Mouse (Mus musculus) urinary bladder, adult 2 months (tissue): Measurements from ENCODE around the gene Kin. TPM values are rescaled to one million over a fixed set of nuclear protein-coding genes. Genes with fewer than 3 reads are reported as not detected.

Experiments used
- DNase-seq: peaks from one replicate; pipeline ENCODE4 v3.0.0; 2022; ENCODE audit warnings: low spot score
- polyA plus RNA-seq: library from polyadenylated mRNA; depleted of rRNA; stranded (reverse); fragments of >200 nt; gene quantifications from 2 replicates; pipeline ENCODE4 v1.2.3, GENCODE M21; 2012; rRNA removed

Gene Kin
- polyA plus RNA-seq, 1 experiment: 16.3 TPM

DNA sequence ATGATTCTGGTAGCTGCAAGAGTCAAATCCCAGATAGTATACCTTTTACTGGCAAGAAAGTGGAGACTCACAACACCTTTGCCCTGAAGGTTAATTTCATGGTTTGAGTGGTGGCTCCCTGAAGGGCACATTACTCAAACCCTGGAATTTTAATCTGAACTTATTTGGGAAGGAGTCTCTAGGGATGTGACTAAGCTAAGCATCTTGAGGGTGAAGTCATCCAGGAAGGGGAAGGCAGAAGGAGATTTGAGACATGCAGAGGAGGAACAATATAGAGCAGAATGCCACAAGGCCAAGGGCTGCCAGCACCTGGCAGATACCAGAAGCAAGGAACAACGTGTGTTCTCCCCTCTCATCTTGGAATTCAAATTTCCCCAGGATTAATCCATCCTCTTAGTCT, 38.4 kb downstream of the Kin start:
- no peak for DNase-seq

DNA sequence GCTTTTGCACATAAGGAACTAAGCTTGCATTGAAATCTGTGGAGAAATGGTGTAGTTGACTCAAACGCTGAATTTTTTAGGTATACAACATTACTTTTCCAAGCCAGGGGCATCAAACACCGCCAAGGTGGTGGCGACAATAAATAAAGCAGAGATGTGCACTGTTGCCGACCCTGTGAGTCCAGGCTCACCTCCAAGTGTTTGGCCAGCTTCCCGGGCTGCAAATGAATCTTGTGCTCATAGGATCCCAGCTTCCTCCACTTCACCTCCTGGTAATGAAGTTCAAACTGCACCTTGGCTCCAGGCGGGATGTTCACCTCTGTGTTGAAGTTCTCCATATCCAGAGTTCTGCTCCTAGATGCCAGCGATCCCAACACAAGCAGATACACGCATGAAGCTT, 38.9 kb downstream of the Kin start:
- no peak for DNase-seq

DNA sequence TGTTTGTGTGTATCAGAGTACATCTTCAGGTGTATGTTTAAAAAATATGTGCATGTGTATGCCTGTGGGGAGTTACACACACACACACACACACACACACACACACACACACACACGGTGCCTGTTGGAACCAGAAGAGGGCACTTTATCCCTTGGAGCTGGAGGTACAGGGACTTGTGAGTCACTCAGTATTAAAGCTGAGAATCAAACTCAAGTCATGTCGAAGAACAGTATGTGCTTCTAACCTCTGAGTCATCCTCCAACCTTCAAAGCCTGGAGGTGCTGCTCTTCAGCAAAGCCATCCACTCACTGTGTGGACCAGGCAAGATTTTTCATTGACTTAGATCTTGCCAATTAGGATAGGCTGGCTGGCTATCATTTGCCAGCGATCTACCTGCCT, 41.4 kb downstream of the Kin start:
- no peak for DNase-seq

DNA sequence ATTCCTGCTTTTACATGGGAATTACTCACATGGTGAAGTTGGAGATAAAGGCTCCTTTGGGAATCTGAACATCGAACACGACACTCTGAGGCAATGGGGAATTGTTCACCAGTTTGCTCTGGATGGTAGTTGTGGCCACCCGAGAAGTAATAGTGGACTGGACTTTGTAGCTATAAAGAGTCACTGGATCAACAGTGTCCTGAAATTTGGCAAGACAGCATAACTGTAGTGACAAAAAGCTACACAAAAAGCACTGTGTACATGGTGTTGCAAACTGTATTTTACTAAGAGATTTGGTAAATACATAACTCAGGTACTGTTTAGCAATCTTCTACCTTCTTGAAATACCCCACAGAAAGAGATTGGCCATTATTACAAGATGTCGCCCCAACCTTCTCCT, 45.7 kb downstream of the Kin start:
- DNase-seq: no peak

DNA sequence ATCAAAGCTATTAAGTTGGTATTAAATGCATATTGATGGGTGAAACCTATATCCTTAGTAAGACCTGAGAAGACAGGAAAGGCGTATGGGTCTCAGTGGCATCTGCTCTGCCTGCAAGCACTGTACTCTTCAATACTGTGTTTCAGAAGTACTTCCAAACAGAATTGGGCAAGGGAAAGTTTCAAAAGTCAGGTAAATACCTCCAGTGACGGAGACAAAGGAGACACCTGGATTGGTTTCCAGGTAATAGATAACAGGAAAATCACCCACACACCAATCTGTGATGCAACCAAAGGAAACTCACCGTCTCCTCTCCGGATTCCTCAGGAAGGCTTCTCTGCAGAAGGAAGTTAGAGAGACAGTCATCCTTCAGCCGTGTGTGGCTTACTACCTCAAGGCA, 47.1 kb downstream of the Kin start:
- no peak for DNase-seq

DNA sequence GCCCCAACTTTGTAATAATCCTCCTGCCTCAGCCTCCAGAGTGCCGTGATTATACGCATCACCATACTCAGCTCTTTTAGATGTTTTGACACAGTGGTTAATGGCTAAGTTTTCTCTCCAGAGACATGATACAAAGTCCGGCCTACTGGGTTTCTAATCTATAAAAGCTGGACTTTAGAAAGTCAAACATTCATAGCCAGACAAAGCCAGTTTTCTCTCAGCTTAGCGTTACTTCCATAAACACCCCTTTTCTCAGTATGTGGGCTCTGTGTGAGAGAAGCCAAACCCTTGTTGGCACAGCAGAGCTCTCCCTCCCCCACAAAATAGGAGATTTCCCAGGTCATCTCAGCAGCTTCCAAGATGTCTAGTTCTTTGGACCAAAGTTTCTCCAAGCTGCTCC, 48.2 kb downstream of the Kin start:
- no peak for DNase-seq

DNA sequence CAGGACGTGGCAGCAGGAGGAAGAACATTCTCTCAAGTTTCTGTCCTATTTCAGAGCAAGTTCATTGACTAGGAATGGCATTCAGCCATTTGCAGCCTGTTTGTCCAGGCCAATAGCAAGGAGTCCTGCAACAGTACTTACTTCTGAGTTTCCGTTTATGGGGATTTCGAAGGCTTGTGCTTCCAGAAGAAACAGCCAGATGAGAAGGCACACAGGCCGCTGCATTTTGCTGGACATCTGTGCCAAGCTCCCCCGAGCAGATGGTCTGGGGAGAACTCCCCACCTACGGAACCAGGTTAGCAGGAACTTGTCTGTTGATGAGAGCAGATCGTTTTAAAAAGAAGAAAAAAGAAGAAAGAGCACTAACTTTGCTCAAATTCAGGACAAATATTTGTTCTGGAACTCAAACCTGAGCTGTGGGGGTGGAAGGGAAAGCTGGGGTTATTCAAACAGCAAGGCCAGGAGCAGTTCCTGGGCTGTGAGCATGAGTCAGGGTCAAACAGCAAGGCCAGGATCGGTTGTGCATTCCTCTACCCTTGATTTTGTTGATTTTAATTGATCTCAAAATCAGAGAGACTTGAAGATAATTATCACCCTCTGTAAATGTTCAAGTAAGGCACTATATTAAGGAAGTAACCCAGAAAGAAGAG, 50.1 kb downstream of the Kin start:
- no peak for DNase-seq

DNA sequence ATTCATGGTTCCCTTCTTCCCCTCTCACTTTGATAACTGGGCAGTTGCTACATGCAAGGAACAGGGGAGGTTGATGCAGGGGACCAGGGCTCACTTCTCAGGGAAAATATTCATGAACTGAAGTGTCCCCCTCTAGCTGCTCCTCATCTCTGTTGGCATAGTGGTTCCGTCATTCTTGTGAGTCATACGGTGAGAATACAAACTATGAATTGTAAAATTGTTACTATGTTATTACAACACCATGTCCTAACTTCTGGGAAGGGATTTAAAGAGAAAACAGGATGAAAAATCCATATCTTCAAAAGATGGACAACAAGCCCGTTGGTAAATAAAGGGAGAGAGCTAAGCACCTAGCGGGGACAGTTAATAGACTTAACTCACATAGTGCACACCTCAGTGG, 50.9 kb downstream of the Kin start, which contains the start of gene Itih2:
TSS of gene Itih2 (minus strand) at position 101 of the 400 bp plus-strand sequence.
- DNase-seq: no peak

DNA sequence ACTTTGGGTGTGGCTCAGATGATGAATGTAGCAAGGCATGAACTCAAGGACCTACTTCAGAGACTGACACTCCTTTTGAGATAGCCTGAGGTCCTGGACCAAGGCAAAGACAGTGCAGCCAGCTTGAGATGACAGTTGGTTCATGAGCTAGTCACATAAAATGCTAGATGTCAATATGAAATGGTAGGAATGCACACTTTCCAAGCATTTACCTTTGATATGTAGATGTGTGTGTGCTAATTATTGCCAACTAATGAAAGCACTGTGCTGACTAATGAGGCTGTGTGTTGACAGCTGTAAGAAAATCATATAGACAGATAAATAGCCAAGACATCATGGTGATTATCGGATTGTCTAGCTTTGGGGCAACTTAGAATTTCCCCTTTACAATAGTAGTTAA, 51.7 kb downstream of the Kin start:
- DNase-seq: no peak

DNA sequence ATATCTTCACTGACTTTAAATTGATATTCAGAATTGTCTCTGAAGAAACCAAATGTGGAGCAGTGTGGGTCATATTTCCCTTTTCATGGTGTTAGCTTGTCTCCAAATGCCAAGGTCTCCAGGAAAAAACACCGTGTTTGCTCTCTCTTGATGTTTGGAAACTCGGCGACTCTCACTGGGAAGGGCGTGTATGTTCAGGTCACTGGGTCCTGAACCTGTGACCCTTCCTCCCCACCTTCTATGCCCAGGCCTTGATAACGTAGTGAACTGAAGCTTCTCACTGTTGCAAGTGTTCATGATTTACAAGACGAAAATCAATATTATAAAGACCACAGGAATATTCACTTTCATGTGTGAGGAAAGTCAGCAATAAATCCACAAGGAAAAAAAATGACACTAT, 53.5 kb downstream of the Kin start:
- DNase-seq: no peak

DNA sequence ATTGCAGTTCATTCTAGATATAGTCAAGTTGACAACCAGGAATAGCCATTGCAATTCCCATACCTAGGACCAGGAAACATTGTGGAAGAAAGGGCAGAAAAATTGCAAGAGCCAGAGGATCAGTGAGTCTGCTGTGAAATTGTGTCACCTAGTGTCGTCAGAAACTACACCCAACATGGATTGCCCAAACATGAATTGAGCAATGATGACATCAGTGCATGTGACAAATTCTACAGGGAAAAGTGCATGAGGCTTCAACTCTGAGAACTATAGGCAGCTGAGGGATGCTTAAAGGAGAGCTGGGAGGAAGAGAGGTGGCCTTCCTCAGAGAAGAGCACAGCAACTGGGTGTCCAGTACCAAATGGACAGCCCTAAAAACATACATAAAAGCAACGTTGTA, 56.9 kb downstream of the Kin start:
- DNase-seq: no peak

DNA sequence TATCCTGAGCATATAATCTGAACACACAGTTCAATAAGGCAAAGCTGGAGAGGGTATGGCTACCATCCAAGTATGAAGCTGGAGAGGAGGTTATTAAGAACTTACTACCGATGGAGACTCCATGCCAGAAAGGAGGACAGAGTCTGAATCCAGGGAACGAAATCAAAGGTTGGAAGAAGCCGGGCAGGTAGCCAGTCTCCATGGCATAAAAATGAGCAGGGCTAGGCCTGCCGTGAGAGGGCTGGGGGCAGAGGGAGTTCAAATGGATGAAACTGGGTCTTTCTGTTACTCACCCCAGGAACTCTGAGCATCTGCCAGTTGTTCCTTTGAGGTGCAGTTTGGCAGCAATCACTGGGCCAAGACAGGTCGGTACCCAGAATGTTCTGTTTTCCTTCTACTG, 60.1 kb downstream of the Kin start:
- no peak for DNase-seq

Other genes with a start within 250 kb of the Kin start
- 12.3 and 23.2 TPM in 2 replicates for gene 4930412O13Rik, start 199.3 kb upstream of the Kin start, polyA plus RNA-seq
- gene 9230102O04Rik, start 191.1 kb upstream of the Kin start, polyA plus RNA-seq: 15.6 and 15.8 TPM in 2 replicates
- 60.3 and 78.8 TPM in 2 replicates for gene Gata3, start 190.6 kb upstream of the Kin start, polyA plus RNA-seq
- 13.2 and 13.8 TPM in 2 replicates for gene Taf3, start 32.0 kb upstream of the Kin start, polyA plus RNA-seq
- 350 and 383 TPM in 2 replicates for gene Atp5c1, start 83 bp upstream of the Kin start, polyA plus RNA-seq
- 3.4 and 4.2 TPM in 2 replicates for gene Itih2, start 50.8 kb downstream of the Kin start, polyA plus RNA-seq
- gene Itih5, start 73.0 kb downstream of the Kin start, polyA plus RNA-seq: 96.2 and 115 TPM in 2 replicates